Mouse (Mus musculus) adipose tissue, adult 10 weeks (tissue): ENCODE results near the gene Kif23. TPM values are rescaled to one million over a fixed set of nuclear protein-coding genes. Genes with fewer than 3 reads are reported as not detected.

Experiments used
- polyA plus RNA-seq: library from polyadenylated mRNA; stranded (reverse); fragments of 350-450 nt; fragmentation: Illumina TruSeq; extraction: RNeasy Lipid Tissue Mini Kit (QIAGEN cat#74804); gene quantifications from one replicate; pipeline ENCODE4 v1.2.3, GENCODE M21; 2014; ENCODE audit warnings: low read depth, low replicate concordance

The Kif23 gene
- polyA plus RNA-seq, result 2.9 TPM

DNA sequence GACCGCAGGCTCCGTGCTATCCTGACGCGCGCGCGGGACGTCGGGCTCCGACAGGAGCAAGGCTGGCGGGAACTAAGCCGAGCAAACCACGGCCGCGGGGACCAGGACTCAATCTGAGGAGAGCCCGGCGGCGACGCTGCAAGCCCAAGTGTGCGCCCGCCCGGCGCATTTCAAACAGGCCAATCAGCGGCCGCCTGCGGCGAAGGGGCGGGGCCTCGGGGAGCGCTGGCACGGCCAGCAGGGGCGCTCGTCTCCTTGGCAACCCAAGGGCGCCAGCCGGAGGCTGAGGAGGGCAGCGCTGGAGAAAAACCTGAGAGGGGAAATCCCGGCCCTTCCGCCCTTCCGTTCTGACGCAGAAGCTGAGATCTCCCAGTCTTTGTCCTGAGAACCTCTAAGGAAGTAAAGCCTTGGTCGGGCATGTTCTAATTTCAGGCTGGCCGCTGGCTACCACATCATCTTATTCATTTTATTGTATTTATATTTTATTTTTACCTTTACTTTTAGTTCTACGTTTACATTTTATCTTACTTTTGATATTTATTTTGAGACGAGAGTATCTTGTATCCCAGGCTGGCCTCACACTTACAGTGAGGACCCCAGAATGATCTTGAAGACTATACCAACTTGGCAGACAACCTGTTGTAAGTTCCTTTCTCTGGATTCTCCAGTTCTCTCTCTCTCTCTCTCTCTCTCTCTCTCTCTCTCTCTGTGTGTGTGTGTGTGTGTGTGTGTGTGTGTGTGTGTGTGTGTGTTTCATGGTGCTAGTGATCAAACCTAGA is at the start of gene Kif23:
TSS of gene Kif23 (minus strand) at position 152 of the 779 bp plus-strand sequence.

DNA sequence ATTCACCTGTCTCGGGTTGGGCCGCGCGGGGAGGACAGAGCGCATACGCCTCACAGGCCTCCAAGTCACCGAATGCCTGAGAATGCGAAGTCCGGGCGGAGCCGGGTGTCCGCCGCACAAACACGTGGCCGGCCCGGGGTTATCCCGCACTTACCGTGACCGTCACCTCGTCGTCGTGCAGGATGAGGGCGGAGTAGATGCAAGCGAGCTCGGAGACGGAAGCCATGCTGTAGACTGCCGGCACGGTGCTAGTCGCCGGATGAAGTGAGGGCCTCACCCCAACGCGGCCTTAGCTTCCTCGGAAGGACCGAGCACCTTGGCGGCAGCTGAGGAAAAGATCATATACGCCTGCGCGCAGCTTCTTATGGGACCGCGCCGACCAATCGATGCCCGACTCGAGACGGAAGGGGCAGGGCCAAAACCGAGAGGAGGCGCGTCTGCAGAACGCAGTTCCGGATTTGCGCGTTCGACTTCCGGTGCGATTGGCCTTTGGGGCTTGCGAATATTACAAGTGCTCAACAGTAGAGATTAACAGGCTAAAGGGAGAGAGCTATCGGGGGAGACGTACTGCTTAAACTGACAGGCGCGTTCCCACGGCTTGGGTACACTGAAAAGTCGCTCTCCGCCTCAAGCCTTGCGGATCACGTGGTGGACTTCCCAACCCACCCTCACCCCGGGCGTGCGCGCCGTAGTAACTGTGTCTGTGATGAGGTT is 32.2 kb downstream of the Kif23 start, which contains the start of gene Rplp1:
TSS of gene Rplp1 (minus strand) at position 340 of the 714 bp plus-strand sequence.

Other genes starting within 250 kb of the Kif23 start
- gene Rplp1, start 32.2 kb downstream of the Kif23 start, polyA plus RNA-seq, result 4,098 TPM
- gene Paqr5, start 80.1 kb upstream of the Kif23 start, polyA plus RNA-seq, result 11.0 TPM
- 18.2 TPM for gene Glce, start 175.9 kb upstream of the Kif23 start, polyA plus RNA-seq